Mouse (Mus musculus) MEL (cell line): ENCODE data around the gene Peg10. TPM values are rescaled to one million over a fixed set of nuclear protein-coding genes. Genes with fewer than 3 reads are reported as not detected.
A peak's percentile ranks its signal among the peaks of the same experiment; 100 is the strongest.

Source experiments
- DNase-seq: peaks from one replicate; pipeline ENCODE4 v3.0.0; 2011; ENCODE audit warnings: low read depth, low spot score
- H3K27ac ChIP-seq: 2 replicates; pipeline ENCODE4 v1.5.1; 2012; ENCODE audit warnings: low read depth, mild to moderate bottlenecking, control low read depth, low read length, moderate library complexity; ENCODE audit not compliant: control insufficient read depth
- H3K27me3 ChIP-seq, 2 experiments: fragments of 150-350 bp in 1 of 2; sonication (generic) in 1 of 2; 2 replicates each; pipeline ENCODE4 v1.6.1; 2012; ENCODE audit warnings: low read length in 2 of 2, mild to moderate bottlenecking in 2 of 2, improper control_type of control experiment in 1 of 2, moderate library complexity in 1 of 2; ENCODE audit not compliant: insufficient read depth in 2 of 2, control insufficient read depth in 1 of 2
- H3K36me3 ChIP-seq, 2 experiments: 2 replicates each; pipeline ENCODE4 v1.6.1; 2012 to 2014; ENCODE audit warnings: low read length in 2 of 2, improper control_type of control experiment in 1 of 2, inconsistent platforms in 1 of 2, mild to moderate bottlenecking in 1 of 2; ENCODE audit not compliant: insufficient read depth in 2 of 2, control insufficient read depth in 1 of 2
- H3K4me1 ChIP-seq, 2 experiments: fragments of 150-350 bp in 1 of 2; sonication (generic) in 1 of 2; 2 replicates each; pipeline ENCODE4 v1.6.1; 2012; ENCODE audit warnings: low read length in 2 of 2, improper control_type of control experiment in 1 of 2, mild to moderate bottlenecking in 1 of 2; ENCODE audit not compliant: insufficient read depth in 2 of 2, control insufficient read depth in 1 of 2
- H3K4me3 ChIP-seq, 2 experiments: fragments of 150-350 bp in 1 of 2; sonication (generic) in 1 of 2; 2 replicates each; pipeline ENCODE4 v1.5.1; 2012; ENCODE audit warnings: low read depth in 2 of 2, low read length in 2 of 2, mild to moderate bottlenecking in 2 of 2, moderate library complexity in 2 of 2, control low read depth in 1 of 2, improper control_type of control experiment in 1 of 2; ENCODE audit not compliant: control insufficient read depth in 1 of 2, insufficient read depth in 1 of 2
- H3K79me2 ChIP-seq: 2 replicates; pipeline ENCODE4 v1.6.1; 2012; ENCODE audit warnings: mild to moderate bottlenecking, low read length, moderate library complexity; ENCODE audit not compliant: control insufficient read depth, poor library complexity, insufficient read depth
- H3K9ac ChIP-seq: 2 replicates; pipeline ENCODE4 v1.6.1; 2012; ENCODE audit warnings: low read depth, mild to moderate bottlenecking, control low read depth, low read length, moderate library complexity; ENCODE audit not compliant: control insufficient read depth, poor library complexity, severe bottlenecking
- H3K9me3 ChIP-seq: fragments of 150-350 bp; sonication (generic); replicated peaks from 2 replicates; pipeline ENCODE4 v1.6.1; 2012; ENCODE audit warnings: mild to moderate bottlenecking, low read length, improper control_type of control experiment, moderate library complexity; ENCODE audit not compliant: insufficient read depth
- BHLHE40 ChIP-seq: IDR thresholded peaks from 2 replicates; pipeline ENCODE4 v1.6.1; 2012; ENCODE audit warnings: low read depth, mild to moderate bottlenecking, inconsistent platforms, low read length, improper control_type of control experiment, borderline replicate concordance
- CTCF ChIP-seq, 3 experiments: IDR thresholded peaks in 2 of 3; conservative IDR thresholded peaks in 1 of 3; 2 replicates each; pipeline ENCODE4 v1.5.1; 2011 to 2012; ENCODE audit warnings: low read length in 3 of 3, low read depth in 2 of 3, mild to moderate bottlenecking in 2 of 3, improper control_type of control experiment in 1 of 3, inconsistent platforms in 1 of 3, mixed read lengths in 1 of 3, moderate library complexity in 1 of 3; ENCODE audit not compliant: control insufficient read depth in 1 of 3, insufficient read depth in 1 of 3, poor library complexity in 1 of 3, severe bottlenecking in 1 of 3
- E2F4 ChIP-seq: IDR thresholded peaks from 2 replicates; pipeline ENCODE4 v1.6.1; 2011; ENCODE audit warnings: low read depth, low read length, improper control_type of control experiment, borderline replicate concordance
- EP300 ChIP-seq, 2 experiments: IDR thresholded peaks; 2 replicates each; pipeline ENCODE4 v1.6.1; 2011; ENCODE audit warnings: improper control_type of control experiment in 2 of 2, low read length in 2 of 2, low read depth in 1 of 2, mild to moderate bottlenecking in 1 of 2
- GATA1 ChIP-seq: IDR thresholded peaks from 2 replicates; pipeline ENCODE4 v1.6.1; 2011; ENCODE audit warnings: low read depth, low read length, improper control_type of control experiment
- HCFC1 ChIP-seq: IDR thresholded peaks from 2 replicates; pipeline ENCODE4 v1.6.1; 2012; ENCODE audit warnings: low read depth, mild to moderate bottlenecking, inconsistent platforms, low read length, improper control_type of control experiment, moderate library complexity
- KAT2A ChIP-seq: conservative IDR thresholded peaks from 2 replicates; pipeline ENCODE4 v1.6.1; 2012; ENCODE audit warnings: low read depth, low read length, improper control_type of control experiment, inconsistent platforms
- MAFK ChIP-seq: IDR thresholded peaks from 2 replicates; pipeline ENCODE4 v1.6.1; 2011; ENCODE audit warnings: low read depth, mild to moderate bottlenecking, low read length, improper control_type of control experiment, borderline replicate concordance
- MAZ ChIP-seq: IDR thresholded peaks from 2 replicates; pipeline ENCODE4 v1.6.1; 2012; ENCODE audit warnings: low read depth, mild to moderate bottlenecking, inconsistent platforms, low read length, improper control_type of control experiment
- MXI1 ChIP-seq: IDR thresholded peaks from 2 replicates; pipeline ENCODE4 v1.6.1; 2011; ENCODE audit warnings: mild to moderate bottlenecking, low read depth, low read length, improper control_type of control experiment
- POLR2A ChIP-seq, 2 experiments: IDR thresholded peaks; 2 replicates each; pipeline ENCODE4 v1.6.1; 2011 to 2012; ENCODE audit warnings: low read length in 2 of 2, mild to moderate bottlenecking in 2 of 2, control low read depth in 1 of 2, improper control_type of control experiment in 1 of 2, low read depth in 1 of 2, moderate library complexity in 1 of 2; ENCODE audit not compliant: control insufficient read depth in 1 of 2, insufficient read depth in 1 of 2, poor library complexity in 1 of 2
- RCOR1 ChIP-seq: IDR thresholded peaks from 2 replicates; pipeline ENCODE4 v1.6.1; 2012; ENCODE audit warnings: low read depth, mild to moderate bottlenecking, inconsistent platforms, low read length, improper control_type of control experiment
- SIN3A ChIP-seq: IDR thresholded peaks from 2 replicates; pipeline ENCODE4 v1.6.1; 2012; ENCODE audit warnings: low read length, improper control_type of control experiment, inconsistent platforms
- TAL1 ChIP-seq: IDR thresholded peaks from 2 replicates; pipeline ENCODE4 v1.6.1; 2012; ENCODE audit warnings: mild to moderate bottlenecking, inconsistent platforms, low read length, moderate library complexity, mixed read lengths
- USF1 ChIP-seq: IDR thresholded peaks from 2 replicates; pipeline ENCODE4 v1.6.1; 2014; ENCODE audit warnings: low read depth, mild to moderate bottlenecking, inconsistent platforms, low read length, improper control_type of control experiment, moderate library complexity
- ZKSCAN1 ChIP-seq: IDR thresholded peaks from 2 replicates; pipeline ENCODE4 v1.6.1; 2012; ENCODE audit warnings: low read depth, mild to moderate bottlenecking, inconsistent platforms, low read length, improper control_type of control experiment, moderate library complexity
- ZMIZ1 ChIP-seq: IDR thresholded peaks from 2 replicates; pipeline ENCODE4 v1.6.1; 2012; ENCODE audit warnings: low read depth, mild to moderate bottlenecking, inconsistent platforms, low read length, improper control_type of control experiment, moderate library complexity
- ZNF384 ChIP-seq: IDR thresholded peaks from 2 replicates; pipeline ENCODE4 v1.6.1; 2012; ENCODE audit warnings: low read depth, mild to moderate bottlenecking, inconsistent platforms, low read length, improper control_type of control experiment
- polyA plus RNA-seq, 2 experiments: library from polyadenylated mRNA; stranded (reverse) in 1 of 2; unstranded in 1 of 2; fragments of >175 nt in 1 of 2; fragments of >200 nt in 1 of 2; gene quantifications; 2 replicates each; pipeline versions ENCODE4 v1.2.1 to v1.2.4; 2012; ENCODE audit warnings: low replicate concordance in 2 of 2, low read depth in 1 of 2; ENCODE audit not compliant: insufficient read length in 2 of 2, insufficient read depth in 1 of 2, missing spikeins in 1 of 2
- total RNA-seq: library from RNA; depleted of rRNA; stranded (reverse); fragments of 300-350 nt; gene quantifications from 2 replicates; pipeline ENCODE4 v1.2.3, GENCODE M21; 2012

The Peg10 gene
- total and polyA plus RNA-seq, 3 experiments, result not detected

DNA sequence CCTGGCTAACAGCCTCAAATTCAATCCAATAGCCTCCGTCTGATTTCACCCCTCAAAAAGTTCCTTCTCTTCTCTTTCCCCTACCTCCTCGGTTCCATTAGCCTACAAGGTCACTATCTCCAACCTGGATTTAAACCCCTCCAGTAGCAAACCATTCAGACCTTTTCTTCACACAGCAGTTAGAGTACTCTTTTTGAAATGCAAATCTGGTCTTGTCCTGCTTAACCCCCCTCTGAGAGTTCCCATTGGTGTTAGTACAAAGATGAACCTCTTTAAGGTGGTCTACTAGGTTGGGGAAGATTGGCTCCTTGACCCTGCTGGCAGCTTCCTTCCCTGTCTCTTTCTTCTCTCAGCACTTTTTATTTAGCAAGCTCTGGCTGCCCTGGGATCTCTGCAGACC, 8.4 kb upstream of the Peg10 start:
- no peak for DNase-seq
- Histone ChIP-seq H3K36me3 (peaks cover 0 to 4% of the 10 kb centered on the region in 2 experiments; a peak in 2 of 4 replicates), H3K27ac (no peak overlapping the region), H3K79me2 (no peaks in the 10 kb centered on the region), H3K4me3 (no peak overlapping the region), H3K4me1 (peaks cover 0 to 4% of the 10 kb centered on the region in 2 experiments; a peak in 1 of 4 replicates), H3K27me3 (peaks cover 4 to 14% of the 10 kb centered on the region in 2 experiments; a peak in 3 of 4 replicates), H3K9ac (no peak overlapping the region), H3K9me3 (no peaks in the 10 kb centered on the region)
- TF ChIP-seq POLR2A (IDR thresholded peaks at IDR 0.05; ENCODE audit: control insufficient read depth in 1 of 2, insufficient read depth in 1 of 2, low read depth in 1 of 2, low read length in 2 of 2, poor library complexity in 1 of 2), result no peak
- TF ChIP-seq BHLHE40, result no peak
- TF ChIP-seq USF1, result no peak
- no peak for TF ChIP-seq MAZ

DNA sequence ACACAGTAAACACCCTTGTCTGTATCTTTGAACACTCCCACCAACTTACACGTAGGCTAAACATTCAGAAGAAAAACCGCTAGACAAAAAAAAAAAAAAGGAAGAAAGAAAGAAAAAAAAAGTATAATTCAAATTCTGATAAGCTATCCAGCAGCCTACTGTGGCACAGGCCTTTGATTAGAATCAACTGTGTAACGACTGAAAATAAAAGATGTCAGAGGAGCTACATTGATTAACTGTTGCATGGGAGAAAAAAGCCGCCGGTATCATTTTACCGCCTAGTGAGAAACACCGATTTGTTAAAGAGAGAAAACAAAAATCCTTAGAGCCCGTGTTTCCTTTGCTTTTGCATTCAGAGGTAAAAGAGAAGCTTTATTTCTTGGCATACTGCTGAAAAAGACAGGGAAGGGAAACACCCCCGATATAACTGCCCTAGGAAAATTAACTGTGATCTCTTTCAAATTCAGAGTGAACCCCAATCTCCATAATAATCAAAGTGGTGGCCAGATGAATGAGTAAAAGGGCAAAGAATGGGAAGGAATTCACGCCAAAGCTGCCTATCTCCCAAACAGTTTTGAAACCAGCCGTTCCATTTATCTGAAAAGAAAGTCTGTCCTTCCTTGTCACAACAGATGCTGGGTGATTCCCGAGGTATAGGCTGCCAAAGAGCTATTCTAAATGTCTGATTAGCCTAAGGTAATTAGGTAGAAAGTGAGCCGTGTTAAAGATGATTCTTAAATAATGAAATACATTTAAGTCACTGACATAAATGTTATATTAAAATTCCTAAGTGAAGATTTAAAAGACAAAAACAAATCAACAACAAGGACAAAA, 7.4 kb upstream of the Peg10 start:
- DNase-seq, result no peak

DNA sequence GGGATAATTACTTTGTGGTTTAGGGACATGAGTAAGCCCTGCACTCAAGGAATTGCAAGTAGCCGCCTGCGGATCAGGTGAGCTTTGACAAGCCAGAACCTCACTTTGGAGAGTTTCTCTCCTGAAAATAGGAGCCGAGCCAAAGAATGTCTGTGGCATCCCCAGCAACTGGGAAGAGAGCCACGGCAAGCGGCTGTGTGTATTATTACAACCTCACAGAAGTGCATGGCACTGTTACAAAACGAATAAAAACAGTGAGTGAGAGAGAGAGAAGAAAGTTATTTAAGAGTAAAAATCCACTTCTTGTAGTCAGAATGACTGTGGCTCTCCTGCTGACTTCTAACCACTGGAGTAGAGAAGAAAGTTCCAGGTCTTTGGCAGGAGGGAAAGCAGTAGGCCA, 6.6 kb upstream of the Peg10 start:
- H3K27me3 ChIP-seq, result peaks cover 4 to 14% of the 10 kb centered on the region in 2 experiments; a peak in 3 of 4 replicates
- no peaks in the 10 kb centered on the region for H3K9me3 ChIP-seq
- no peaks in the 10 kb centered on the region for H3K4me1 ChIP-seq
- no peak overlapping the region for H3K4me3 ChIP-seq
- no peak overlapping the region for H3K9ac ChIP-seq
- H3K27ac ChIP-seq, result no peak overlapping the region
- no peaks in the 10 kb centered on the region for H3K79me2 ChIP-seq
- DNase-seq, result no peak
- TF ChIP-seq EP300 (IDR thresholded peaks at IDR 0.05; ENCODE audit: low read depth in 1 of 2, low read length in 2 of 2) (no peak), ZKSCAN1 (no peak), TAL1 (no peak), E2F4 (no peak), USF1 (no peak), SIN3A (no peak), RCOR1 (no peak), MXI1 (no peak), CTCF (IDR thresholded peaks at IDR 0.05 in 2 of 3, conservative IDR thresholded peaks at IDR 0.05 in 1 of 3; ENCODE audit: control insufficient read depth in 1 of 3, insufficient read depth in 1 of 3, low read depth in 2 of 3, low read length in 3 of 3, poor library complexity in 1 of 3, severe bottlenecking in 1 of 3) (no peak), ZMIZ1 (no peak), ZNF384 (no peak), MAFK (no peak), HCFC1 (no peak)
- TF ChIP-seq, all 39 proteins: peak for 0
- H3K36me3 ChIP-seq, result peaks cover 0 to 4% of the 10 kb centered on the region in 2 experiments; a peak in 2 of 4 replicates

More for the DNA sequence above, 7.4 kb upstream of the Peg10 start:
- no peak overlapping the region for H3K9ac ChIP-seq
- no peak overlapping the region for H3K4me3 ChIP-seq
- H3K27ac ChIP-seq, result no peak overlapping the region
- peaks cover 0 to 4% of the 10 kb centered on the region in 2 experiments; a peak in 1 of 4 replicates for H3K4me1 ChIP-seq
- no peaks in the 10 kb centered on the region for H3K9me3 ChIP-seq
- H3K79me2 ChIP-seq, result no peaks in the 10 kb centered on the region
- TF ChIP-seq KAT2A (no peak), GATA1 (peak; percentile 32; the same call in 1 of the 2 replicates), ZNF384 (peak; percentile 93), E2F4 (no peak), EP300 (IDR thresholded peaks at IDR 0.05; ENCODE audit: low read depth in 1 of 2, low read length in 2 of 2) (peak in 1 of 2 experiments; percentile 55; a peak in 3 of 4 replicates), RCOR1 (peak; percentile 33; the same call in 1 of the 2 replicates)
- peaks cover 4 to 14% of the 10 kb centered on the region in 2 experiments; a peak in 3 of 4 replicates for H3K27me3 ChIP-seq
- peaks cover 0 to 4% of the 10 kb centered on the region in 2 experiments; a peak in 2 of 4 replicates for H3K36me3 ChIP-seq
